Mouse (Mus musculus): Measurements from ENCODE around the gene Ndc80.

DNA sequence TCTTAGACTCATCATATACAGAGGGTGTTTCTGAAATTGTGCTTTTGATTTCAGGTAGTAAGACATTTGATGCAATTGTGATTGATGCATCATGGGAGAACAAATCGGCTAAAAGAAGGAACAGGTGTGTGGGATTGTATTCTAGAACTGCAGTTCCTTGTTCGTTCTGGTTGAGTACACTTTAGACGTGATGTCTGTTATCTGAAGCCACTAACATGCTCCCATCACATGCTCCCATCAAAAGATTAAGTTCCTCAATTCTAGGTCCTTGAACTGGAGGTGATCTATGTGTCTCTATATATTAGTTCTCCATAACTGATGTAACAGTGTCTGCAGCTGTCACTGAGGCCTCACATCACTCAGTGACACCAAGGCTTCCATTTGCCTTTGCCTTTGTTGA is 10.5 kb upstream of the Ndc80 start:
- TF ChIP-seq CTCF (IDR thresholded peaks at IDR 0.05; ENCODE audit: control insufficient read depth, insufficient read depth, insufficient read length) (no peak), USF1 (IDR thresholded peaks at IDR 0.05; ENCODE audit: low read depth) (no peak)
